Mouse (Mus musculus): ENCODE measurements at regions not wholly inside any gene's neighbourhood (a gene's known extent, or its start where the extent isn't known, plus 50 kb on each side); places are given as distances from the start of the nearest gene placed in this dataset.

DNA sequence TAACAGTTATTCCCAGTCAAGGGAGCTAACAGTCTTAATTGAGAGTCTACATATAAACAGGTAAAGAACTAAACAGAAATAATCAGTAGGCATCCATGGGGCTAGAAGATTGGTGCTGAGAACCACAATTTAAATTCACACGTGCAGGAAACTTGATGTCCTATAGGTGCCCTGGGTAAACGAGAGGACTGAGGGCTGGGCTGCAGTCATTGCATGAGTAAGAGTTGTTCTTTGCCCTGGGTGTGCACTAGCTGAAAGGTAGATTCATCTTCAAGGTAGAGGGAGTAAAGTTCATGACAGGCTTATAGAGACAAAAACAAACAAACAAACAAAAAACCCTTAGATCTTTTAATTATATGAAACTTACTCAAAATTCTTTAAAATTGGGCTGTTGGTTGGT, 411.1 kb upstream of the Acvr2a start:
- TF ChIP-seq CTCF (IDR thresholded peaks at IDR 0.05; ENCODE audit: borderline replicate concordance, insufficient read depth, low read depth, low read length) (no peak), POLR2A (IDR thresholded peaks at IDR 0.05; ENCODE audit: borderline replicate concordance, insufficient read depth, low read length) (no peak)
